Mouse (Mus musculus): ENCODE data around the gene Otog.

DNA sequence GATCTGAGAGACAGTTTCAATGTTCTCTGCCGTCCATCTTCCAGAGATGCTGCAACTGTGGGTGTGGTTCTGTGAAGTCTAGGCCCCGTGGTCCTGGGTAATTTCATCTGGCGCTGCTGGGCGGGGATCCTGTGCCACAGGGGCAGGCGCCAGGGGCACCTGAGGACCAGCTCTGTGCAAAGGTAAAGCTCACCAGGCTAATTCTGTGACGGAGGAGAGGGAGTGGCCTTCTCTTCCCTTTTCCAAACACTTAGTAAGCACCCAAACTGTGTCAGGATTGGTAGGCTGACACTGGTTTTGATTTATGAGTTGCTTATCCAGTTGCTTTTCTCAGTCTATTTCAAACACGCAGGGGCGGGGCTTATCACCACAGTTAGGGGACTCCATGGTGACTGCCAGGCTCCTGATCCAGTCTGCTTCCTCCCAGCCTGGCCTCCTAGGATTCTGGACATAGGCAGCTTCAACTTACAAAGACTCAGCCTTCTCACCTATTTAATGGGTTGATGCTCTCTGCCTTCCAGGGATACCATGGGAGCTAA lies 20.1 kb upstream of the Otog start:
- no peak for TF ChIP-seq CTCF (IDR thresholded peaks at IDR 0.05; ENCODE audit: borderline replicate concordance, insufficient read depth, low read depth, low read length)
- TF ChIP-seq POLR2A (IDR thresholded peaks at IDR 0.05; ENCODE audit: borderline replicate concordance, insufficient read depth, low read length): no peak

All from cerebellum, adult 2 months (tissue).